In the genomic region with DNA sequence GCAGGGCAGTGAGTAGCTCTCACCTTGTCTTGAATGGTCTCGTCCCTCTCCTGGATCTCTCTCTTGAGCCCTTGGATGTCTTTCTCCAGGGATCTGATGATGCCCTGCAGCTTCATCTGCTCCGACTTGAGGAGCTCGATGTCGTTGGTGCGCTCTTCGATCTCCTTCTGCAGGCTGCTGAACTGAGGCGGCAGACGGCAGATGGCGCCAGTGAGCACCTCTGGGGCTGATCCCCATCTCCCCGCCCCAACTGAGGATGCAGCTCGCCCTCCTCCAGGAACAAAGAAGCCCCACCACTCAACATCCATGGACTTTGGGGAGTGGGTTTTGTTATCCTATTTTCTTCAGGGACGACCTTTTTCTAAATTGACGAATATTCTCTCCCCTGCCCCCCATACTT, we compare ENCODE assay signal across 10 mouse cellular contexts. TPM values are rescaled to one million over a fixed set of nuclear protein-coding genes. Genes with fewer than 3 reads are reported as not detected.
A peak's percentile ranks its signal among the peaks of the same experiment; 100 is the strongest.
DNase-seq lines count a peak whose midpoint lies in the region; ATAC-seq lines count a peak whose summit lies in the region.
"Had no signal": no experiment of that assay in that cellular context is flagged by ENCODE, and none has a peak within 500 bp of the region (broad histone marks: within the 10 kb centered on the region; RNA-seq: fewer than 3 reads in every experiment).

No protein-coding gene starts in this region.

- H3K27me3 ChIP-seq in limb, embryonic 11.5 days (ENCODE audit: control insufficient read depth, insufficient read depth, low read length) = no peaks in the 10 kb centered on the region

- H3K9ac ChIP-seq in limb, embryonic 11.5 days (ENCODE audit: low read length) = no peak overlapping the region
- H3K9ac ChIP-seq: liver, embryonic 15.5 days had no signal

- no peak overlapping the region for H3K27ac ChIP-seq in limb, embryonic 11.5 days (replicated peaks; ENCODE audit: low read depth, low read length)
- H3K27ac ChIP-seq: liver, embryonic 15.5 days had no signal

- H3K4me3 ChIP-seq in limb, embryonic 11.5 days (ENCODE audit: low read depth, low read length) = no peak overlapping the region
- H3K4me3 ChIP-seq: liver, embryonic 15.5 days had no signal

- ATAC-seq in limb, embryonic 11.5 days (ENCODE audit: insufficient number of reproducible peaks, low FRiP score, low TSS enrichment, low read depth) = no peak

- DNase-seq in gastrocnemius, postnatal 14 days = peak; percentile 30
- no peak for DNase-seq in gastrocnemius, adult 18-20 months (ENCODE audit: low spot score)
- DNase-seq in ovary, postnatal 36 days (ENCODE audit: low spot score) = peak; percentile 32
- DNase-seq in ovary, postnatal 10 days (ENCODE audit: low spot score) = no peak
- DNase-seq in adrenal gland, postnatal 36 days = peak; percentile 21 to 63
- DNase-seq in limb, embryonic 11.5 days (ENCODE audit: low spot score) = peak; percentile 55
- peak; percentile 36 for DNase-seq in thymus, postnatal 25 days
- DNase-seq in ovary, postnatal 14 days (ENCODE audit: low spot score) = no peak

- H3K36me3 ChIP-seq in limb, embryonic 11.5 days (ENCODE audit: control insufficient read depth, insufficient read depth, low read length) = no peaks in the 10 kb centered on the region
- H3K36me3 ChIP-seq: liver, embryonic 15.5 days had no signal

- no peak overlapping the region for H3K4me2 ChIP-seq in limb, embryonic 11.5 days (ENCODE audit: low read depth, severe bottlenecking)
- H3K4me2 ChIP-seq: liver, embryonic 15.5 days had no signal

- no peaks in the 10 kb centered on the region for H3K4me1 ChIP-seq in limb, embryonic 11.5 days (ENCODE audit: control insufficient read depth, insufficient read depth, low read length)
- H3K4me1 ChIP-seq: liver, embryonic 15.5 days had no signal

- 48% methylated on average over 13 of the region's 13 CpGs for WGBS in limb, embryonic 11.5 days

- no peaks in the 10 kb centered on the region for H3K9me3 ChIP-seq in limb, embryonic 11.5 days (ENCODE audit: control insufficient read depth, low read length)
- H3K9me3 ChIP-seq: liver, embryonic 15.5 days had no signal

- intact Hi-C loops in gastrocnemius, postnatal 14 days (cut with DNase I; ENCODE audit: low total_unique reads) = no loop called here

RNA-seq across cellular contexts. Expression of gene Tmem125, which starts 35.5 kb away (rescaled TPM):
- total RNA-seq in gastrocnemius, postnatal 14 days (2021) = under 1 TPM in 1 of 2 experiments, not detected in 1; 0.12 TPM
- total RNA-seq in gastrocnemius, adult 18-20 months (2021) = not detected
- total RNA-seq in adrenal gland, postnatal 36 days (2021) = not detected
- polyA plus RNA-seq in limb, embryonic 11.5 days (2014; fragmentation: Nextera tagmentation; extraction: Ambion mirVana) = 0.27 and 0.33 TPM in 2 replicates

RNA-seq across cellular contexts. Expression of gene Cfap57, which starts 41.3 kb away (rescaled TPM):
- total RNA-seq in gastrocnemius, postnatal 14 days (2021) = not detected
- not detected for total RNA-seq in gastrocnemius, adult 18-20 months (2021)
- not detected for total RNA-seq in adrenal gland, postnatal 36 days (2021)
- polyA plus RNA-seq in limb, embryonic 11.5 days (2014; fragmentation: Nextera tagmentation; extraction: Ambion mirVana) = 0.40 and 0.45 TPM in 2 replicates

RNA-seq across cellular contexts. Expression of gene Ebna1bp2, which starts 41.3 kb away (rescaled TPM):
- 10 to 100 TPM; 30.1 to 33.5 TPM for total RNA-seq in gastrocnemius, postnatal 14 days (2021)
- 10 to 100 TPM; 23.6 to 26.9 TPM for total RNA-seq in gastrocnemius, adult 18-20 months (2021)
- 10 to 100 TPM; 82.2 to 94.1 TPM for total RNA-seq in adrenal gland, postnatal 36 days (2021)
- polyA plus RNA-seq in limb, embryonic 11.5 days (2014; fragmentation: Nextera tagmentation; extraction: Ambion mirVana) = 180 and 190 TPM in 2 replicates

RNA-seq across cellular contexts. Expression of gene 2610528J11Rik, which starts 52.5 kb away (rescaled TPM):
- total RNA-seq in gastrocnemius, postnatal 14 days (2021) = not detected
- total RNA-seq in gastrocnemius, adult 18-20 months (2021) = not detected
- total RNA-seq in adrenal gland, postnatal 36 days (2021) = not detected
- 1.0 and 1.6 TPM in 2 replicates for polyA plus RNA-seq in limb, embryonic 11.5 days (2014; fragmentation: Nextera tagmentation; extraction: Ambion mirVana)
- polyA plus RNA-seq: heart, embryonic 14.5 days had no signal

Comparison
In these comparisons a context has a peak if more than half of its experiments do, and no peak if none do; other contexts are left out.
1. DNase-seq: peak in gastrocnemius, postnatal 14 days (single experiment), ovary, postnatal 36 days (single experiment), adrenal gland, postnatal 36 days (2 of 2), limb, embryonic 11.5 days (single experiment) and thymus, postnatal 25 days (single experiment); none in gastrocnemius, adult 18-20 months (single experiment), ovary, postnatal 10 days (single experiment) and ovary, postnatal 14 days (single experiment).